Mouse (Mus musculus) CH12.LX (cell line): ENCODE results near the gene Fam53a.

Experiments used
- CTCF ChIP-seq, 2 experiments: IDR thresholded peaks in 1 of 2; conservative IDR thresholded peaks in 1 of 2; 2 replicates each; pipeline ENCODE4 v1.5.1; 2011 to 2012; ENCODE audit warnings: low read depth in 2 of 2, low read length in 2 of 2, improper control_type of control experiment in 1 of 2, inconsistent platforms in 1 of 2, mild to moderate bottlenecking in 1 of 2, moderate library complexity in 1 of 2
- EP300 ChIP-seq: IDR thresholded peaks from 2 replicates; pipeline ENCODE4 v1.6.1; 2011; ENCODE audit warnings: low read length, improper control_type of control experiment
- JUND ChIP-seq: conservative IDR thresholded peaks from 2 replicates; pipeline ENCODE4 v1.6.1; 2011; ENCODE audit warnings: low read depth, low read length, improper control_type of control experiment
- MAX ChIP-seq: IDR thresholded peaks from 2 replicates; pipeline ENCODE4 v1.6.1; 2011; ENCODE audit warnings: low read length, improper control_type of control experiment
- MXI1 ChIP-seq: IDR thresholded peaks from 2 replicates; pipeline ENCODE4 v1.6.1; 2011; ENCODE audit warnings: mild to moderate bottlenecking, low read depth, low read length, improper control_type of control experiment
- POLR2A ChIP-seq: IDR thresholded peaks from 2 replicates; pipeline ENCODE4 v1.6.1; 2011; ENCODE audit warnings: low read depth, mild to moderate bottlenecking, improper control_type of control experiment, low read length
- UBTF ChIP-seq: IDR thresholded peaks from 2 replicates; pipeline ENCODE4 v1.6.1; 2012; ENCODE audit warnings: low read depth, mild to moderate bottlenecking, inconsistent platforms, low read length, improper control_type of control experiment, moderate library complexity
- USF1 ChIP-seq: IDR thresholded peaks from 2 replicates; pipeline ENCODE4 v1.6.1; 2014; ENCODE audit warnings: low read depth, mild to moderate bottlenecking, inconsistent platforms, low read length, improper control_type of control experiment
- ZC3H11A ChIP-seq: IDR thresholded peaks from 2 replicates; pipeline ENCODE4 v1.6.1; 2012; ENCODE audit warnings: low read depth, mild to moderate bottlenecking, inconsistent platforms, low read length, improper control_type of control experiment
- ZKSCAN1 ChIP-seq: IDR thresholded peaks from 2 replicates; pipeline ENCODE4 v1.6.1; 2012; ENCODE audit warnings: low read depth, inconsistent platforms, low read length, improper control_type of control experiment, borderline replicate concordance

DNA sequence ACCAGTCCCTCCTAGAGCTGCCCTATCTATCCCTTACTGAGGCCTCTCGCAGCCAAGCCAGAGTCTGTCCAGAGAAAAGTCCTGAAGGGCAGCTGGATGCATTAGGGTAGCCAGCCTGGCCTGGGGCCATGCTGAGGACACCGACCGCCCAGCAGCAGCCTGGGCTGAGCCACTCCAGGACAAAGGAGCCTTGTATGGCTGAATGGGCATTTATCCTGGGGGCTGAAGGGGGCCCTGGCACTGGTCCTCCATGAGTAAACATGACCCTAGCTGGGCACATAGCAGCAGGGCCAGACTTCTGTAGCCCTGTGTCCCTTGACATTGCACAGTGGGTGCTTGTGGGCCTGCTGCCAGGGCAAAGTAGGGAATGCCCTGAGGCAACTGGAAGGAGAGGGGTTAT is 45.0 kb upstream of the Fam53a start:
- TF ChIP-seq UBTF = no peak
- no peak for TF ChIP-seq CTCF (conservative IDR thresholded peaks at IDR 0.05 in 1 of 2, IDR thresholded peaks at IDR 0.05 in 1 of 2; ENCODE audit: low read depth in 2 of 2, low read length in 2 of 2)
- no peak for TF ChIP-seq EP300
- TF ChIP-seq POLR2A = no peak
- TF ChIP-seq MAX = no peak
- TF ChIP-seq USF1 = no peak
- TF ChIP-seq JUND = no peak
- TF ChIP-seq ZKSCAN1 = no peak
- TF ChIP-seq MXI1 = no peak
- TF ChIP-seq ZC3H11A = no peak
